Mouse (Mus musculus): ENCODE data around the gene Gar1.

The Gar1 gene

GRCm38 (mm10) chr3:129831035-129831568 is at the start of gene Gar1:
TSS of gene Gar1 (minus strand) at chr3:129831396.
- DNase-seq (ENCODE audit: low read depth): peak; percentile 87

- no peak for DNase-seq (ENCODE audit: low read depth)
These were observed 48.7 kb upstream of the Gar1 start for GRCm38 (mm10) chr3:129879913-129880312.

GRCm38 (mm10) chr3:129879131-129879757 is 48.0 kb upstream of the Gar1 start:
- DNase-seq (ENCODE audit: low read depth): no peak

- DNase-seq (ENCODE audit: low read depth): peak; percentile 58
These were observed 47.3 kb upstream of the Gar1 start, which contains the start of gene Pla2g12a for GRCm38 (mm10) chr3:129878405-129879021. TSS of gene Pla2g12a (plus strand) at chr3:129878606.

- DNase-seq (ENCODE audit: low read depth): no peak
These were observed 46.1 kb upstream of the Gar1 start for GRCm38 (mm10) chr3:129877327-129877726.

DNA sequence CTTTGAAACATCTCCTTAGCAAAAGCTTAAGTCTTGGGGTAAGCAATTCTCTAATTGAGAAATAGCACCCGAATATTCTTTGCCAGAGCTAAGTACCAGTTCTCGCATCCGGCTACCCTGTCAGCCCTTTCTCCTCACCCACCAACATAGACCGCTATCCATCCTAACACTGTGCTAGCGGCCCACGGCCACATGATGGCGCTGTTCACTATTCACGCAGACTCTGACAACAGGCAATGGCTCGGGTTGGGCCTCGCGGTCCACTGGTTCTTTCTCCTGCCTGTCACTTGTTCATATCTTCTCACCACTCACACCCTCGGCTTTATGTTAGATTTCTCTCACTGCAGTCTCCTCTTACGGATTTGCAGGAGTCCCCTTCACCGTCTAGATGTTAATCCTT is 32.5 kb upstream of the Gar1 start:
- no peak for DNase-seq (ENCODE audit: low read depth)

DNA sequence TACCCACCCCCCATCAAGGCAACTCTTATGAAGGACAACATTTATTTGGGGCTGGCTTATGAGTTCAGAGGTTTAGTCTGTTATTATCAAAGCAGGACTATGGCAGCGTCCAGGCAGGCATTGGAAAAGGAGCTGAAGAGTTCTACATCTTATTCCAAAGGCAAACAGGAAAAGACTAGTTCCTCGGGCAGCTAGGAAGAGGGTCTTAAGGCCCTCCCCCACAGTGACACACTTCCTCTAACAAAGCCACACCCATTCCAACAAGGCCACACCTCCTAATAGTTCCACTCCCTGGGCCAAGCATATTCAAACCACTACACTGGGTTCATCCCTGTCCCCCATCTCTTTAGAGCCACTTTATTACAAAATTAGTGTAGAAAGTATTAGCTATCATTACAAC is 31.4 kb upstream of the Gar1 start:
- DNase-seq (ENCODE audit: low read depth): no peak

- DNase-seq (ENCODE audit: low read depth): no peak
These were observed 15.7 kb upstream of the Gar1 start for GRCm38 (mm10) chr3:129846846-129847245.

DNA sequence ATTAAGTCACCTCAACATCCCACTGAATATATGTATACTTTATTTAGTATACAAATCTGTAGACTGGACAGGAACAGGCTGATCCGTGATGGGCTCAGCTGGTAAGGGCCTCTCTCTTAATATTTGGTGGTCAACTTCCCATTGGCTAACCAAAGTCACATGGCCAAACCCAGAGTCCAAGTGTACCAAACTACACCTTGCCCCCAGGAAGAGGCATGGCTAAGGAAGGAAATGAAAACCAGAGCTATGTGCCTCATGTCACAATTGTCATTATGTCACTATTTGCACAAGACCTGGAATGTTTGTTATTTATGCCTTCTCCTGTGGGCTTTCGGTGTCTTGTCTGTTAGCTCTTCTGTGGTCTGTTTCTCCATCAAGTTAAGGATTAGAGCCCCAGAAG is 14.7 kb upstream of the Gar1 start:
- no peak for DNase-seq (ENCODE audit: low read depth)

GRCm38 (mm10) chr3:129838017-129838416 is 6.8 kb upstream of the Gar1 start:
- no peak for DNase-seq (ENCODE audit: low read depth)

DNA sequence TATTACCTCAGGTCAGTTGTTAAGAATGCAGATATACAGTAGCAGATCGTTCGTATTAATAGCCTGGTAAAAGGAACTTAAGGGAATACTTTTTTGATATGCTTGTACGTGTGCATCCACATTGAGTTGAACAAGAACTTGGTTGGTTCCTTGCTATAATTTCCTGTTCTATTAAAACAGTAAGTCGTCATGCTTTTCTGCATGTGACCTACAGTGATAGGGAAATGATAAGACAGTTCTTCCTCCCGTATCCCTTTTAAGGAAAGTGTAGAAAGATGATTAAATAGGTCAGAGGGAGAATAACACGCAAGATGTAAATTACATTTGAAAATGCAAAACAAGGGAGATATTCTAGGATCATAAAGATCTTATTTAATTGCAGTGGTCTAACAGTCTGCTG is 5.8 kb upstream of the Gar1 start:
- no peak for DNase-seq (ENCODE audit: low read depth)

DNA sequence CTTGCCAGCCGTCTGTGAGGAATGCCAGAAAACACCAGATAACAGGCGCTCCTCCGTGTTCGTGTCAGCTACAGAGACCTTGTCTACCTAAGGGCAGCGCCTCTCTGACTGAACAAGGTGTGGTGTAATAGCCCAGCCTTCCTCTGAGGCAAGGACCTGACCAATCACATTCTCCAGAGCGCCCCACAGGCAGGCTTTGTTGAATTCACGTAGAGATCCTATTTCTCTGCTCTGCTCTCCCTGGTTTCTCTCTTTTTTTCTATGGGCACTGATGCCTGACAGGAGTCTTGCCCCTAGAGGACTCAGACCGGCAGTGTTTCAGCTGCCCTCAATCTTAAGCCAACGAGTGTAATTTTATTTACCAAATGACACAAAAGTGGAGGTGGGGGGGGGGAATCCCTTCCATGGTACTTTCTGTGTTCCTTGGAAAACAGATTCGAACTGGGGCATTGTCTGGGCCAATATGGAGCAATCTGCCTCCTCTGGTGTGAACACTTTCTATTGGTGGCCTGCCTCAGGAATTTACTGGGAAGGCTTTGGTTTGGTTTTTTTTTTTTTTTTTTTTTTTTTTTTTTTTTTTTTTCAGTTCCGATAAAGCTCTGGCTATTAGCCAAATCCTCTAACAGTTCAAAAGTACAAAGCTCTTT is 5.0 kb upstream of the Gar1 start:
- no peak for DNase-seq (ENCODE audit: low read depth)

DNA sequence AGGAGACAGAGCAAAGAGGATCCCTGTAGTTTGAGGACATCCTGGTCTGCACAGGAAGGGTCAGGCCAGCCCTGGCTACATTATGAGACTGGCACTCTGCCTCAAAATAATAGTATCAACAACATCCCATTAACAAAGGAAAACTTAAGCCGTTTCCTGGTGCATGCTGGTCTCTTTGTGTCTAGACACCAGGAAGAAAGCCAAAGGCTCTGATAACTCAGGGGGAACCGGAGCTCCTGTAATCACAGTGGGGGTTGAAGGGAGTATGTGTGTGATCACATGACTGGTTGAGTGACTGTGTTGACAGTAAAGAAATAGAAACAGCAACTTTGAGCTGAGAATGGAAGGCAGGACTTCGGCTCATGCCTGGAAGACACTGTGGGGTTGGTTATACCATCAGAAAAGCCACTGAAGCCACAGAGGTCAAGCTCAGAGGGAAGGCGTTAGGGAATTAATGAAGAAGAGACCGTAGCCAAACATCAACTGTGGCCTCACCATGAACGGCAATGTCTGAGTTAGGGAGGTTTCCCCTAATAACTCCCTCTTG is 4.3 kb upstream of the Gar1 start, which contains the start of gene Cfi:
Gene Cfi (plus strand): TSS at position 497 of the 547 bp plus-strand sequence.
- DNase-seq (ENCODE audit: low read depth): no peak

DNA sequence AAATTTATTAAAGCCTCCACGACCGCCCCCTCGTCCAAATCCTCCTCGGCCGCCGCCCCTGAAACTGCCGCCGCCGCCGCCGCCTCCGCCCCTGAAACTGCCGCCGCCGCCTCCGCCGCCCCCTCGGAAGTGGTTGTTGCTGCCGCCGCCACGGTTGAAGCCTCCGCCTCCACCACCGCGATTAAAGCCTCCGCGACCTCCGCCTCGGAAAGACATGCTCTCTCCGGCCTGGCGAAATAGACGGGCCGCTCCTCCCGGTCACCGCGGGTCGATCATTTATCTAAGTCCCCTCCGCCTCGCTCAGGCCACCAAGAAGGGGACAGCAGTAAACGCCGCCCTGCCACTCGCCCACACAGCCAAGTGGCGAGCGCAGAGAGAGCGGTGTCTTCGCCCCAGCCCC is 570 bp downstream of the Gar1 start:
- no peak for DNase-seq (ENCODE audit: low read depth)

- DNase-seq (ENCODE audit: low read depth): no peak
These were observed 3.5 kb downstream of the Gar1 start for GRCm38 (mm10) chr3:129827691-129828090.

- DNase-seq (ENCODE audit: low read depth): no peak
These were observed 4.5 kb downstream of the Gar1 start for GRCm38 (mm10) chr3:129826691-129827090.

DNA sequence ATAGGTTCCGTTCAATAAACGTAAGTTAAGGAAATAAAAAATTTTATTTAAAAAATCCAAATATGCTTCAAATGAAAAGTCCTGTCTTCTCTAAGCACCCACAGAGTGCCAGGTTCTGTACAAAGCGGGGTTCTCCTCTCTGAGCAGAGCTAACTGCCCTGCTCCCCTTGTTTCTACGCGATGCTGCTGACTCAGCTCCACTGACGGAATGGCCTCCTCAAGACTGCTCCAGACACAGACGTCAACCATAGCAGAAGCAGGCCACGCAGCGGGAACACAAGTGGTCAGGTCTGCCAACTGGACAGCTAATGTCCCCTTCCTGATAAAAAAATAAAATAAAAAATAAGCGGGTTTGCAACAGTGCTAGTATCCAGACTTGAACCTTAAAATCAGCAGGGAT is 6.3 kb downstream of the Gar1 start:
- DNase-seq (ENCODE audit: low read depth): no peak

GRCm38 (mm10) chr3:129824146-129824545 is 7.0 kb downstream of the Gar1 start:
- DNase-seq (ENCODE audit: low read depth): no peak

DNA sequence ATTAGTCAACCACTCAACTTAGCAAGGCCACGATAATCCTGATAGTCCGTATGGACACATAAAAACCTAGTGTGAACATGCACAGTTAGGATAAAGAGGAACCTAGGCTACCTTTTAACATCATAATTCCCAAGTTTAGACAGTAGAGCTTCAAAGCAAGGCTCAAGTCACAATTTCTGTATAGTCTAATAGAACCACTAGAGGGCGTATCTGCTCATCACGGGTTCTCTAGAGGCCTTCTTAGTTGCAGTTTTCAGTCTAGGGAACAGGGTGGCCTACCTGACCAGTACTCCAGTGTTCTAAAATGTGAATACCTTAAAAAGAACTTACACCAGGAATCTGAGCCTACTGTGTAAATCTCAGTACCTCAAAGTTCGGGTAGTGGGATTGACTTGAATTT is 7.9 kb downstream of the Gar1 start:
- DNase-seq (ENCODE audit: low read depth): no peak

- no peak for DNase-seq (ENCODE audit: low read depth)
These were observed 8.9 kb downstream of the Gar1 start, which contains the start of gene Rrh for GRCm38 (mm10) chr3:129822206-129822775. TSS of gene Rrh (minus strand) at chr3:129822587.

DNA sequence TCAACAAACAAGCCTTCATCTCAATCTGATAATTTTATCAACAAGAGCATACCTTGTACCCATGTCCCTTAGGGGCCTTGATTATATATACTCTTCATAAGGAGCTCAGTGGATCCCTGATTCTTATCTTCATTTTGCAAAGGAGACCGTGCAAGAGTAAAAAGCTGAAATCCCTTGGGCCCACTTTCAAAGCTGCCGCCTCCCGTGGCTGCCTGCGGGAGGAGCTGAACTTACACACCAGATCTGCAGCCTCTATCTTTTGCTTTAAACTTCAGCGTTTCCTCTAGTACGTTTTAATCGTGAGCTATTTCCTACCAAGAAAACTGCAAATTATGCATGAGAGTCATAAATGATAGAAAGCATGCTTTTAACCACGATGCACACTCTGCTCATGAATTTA is 9.5 kb downstream of the Gar1 start:
- DNase-seq (ENCODE audit: low read depth): no peak

DNA sequence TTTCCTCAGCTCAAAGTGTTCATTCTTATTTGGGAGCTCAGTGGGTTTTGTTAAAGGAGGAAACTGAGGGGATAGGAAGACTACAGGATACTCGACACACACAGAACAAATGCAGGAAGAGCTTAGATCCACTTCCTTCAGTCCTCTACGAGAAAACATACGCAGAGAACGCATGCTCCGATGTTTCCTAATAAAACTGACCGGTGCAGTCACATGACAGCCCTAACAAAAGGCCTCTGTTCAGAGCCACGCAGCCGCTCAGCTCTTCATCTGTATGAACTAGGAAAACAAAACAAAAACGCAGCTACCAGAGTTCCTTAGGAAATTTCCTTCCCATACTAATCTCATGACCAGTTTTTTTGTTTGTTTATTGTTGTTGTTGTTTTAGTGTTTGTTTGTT is 10.3 kb downstream of the Gar1 start:
- no peak for DNase-seq (ENCODE audit: low read depth)
